Mouse (Mus musculus) common myeloid progenitor, adult 5-6 weeks (primary cell): Measurements from ENCODE around the gene Slc9a2. TPM values are rescaled to one million over a fixed set of nuclear protein-coding genes. Genes with fewer than 3 reads are reported as not detected.

Source experiments
- total RNA-seq: library from RNA; stranded (forward); fragments of 200-1000, 187-1606 nt; gene quantifications from 2 replicates; pipeline ENCODE4 v1.2.3, GENCODE M21; 2017

Slc9a2 gene
- total RNA-seq, 1 experiment from 2014 or later, result 0.50 TPM

Other genes starting within 250 kb of the Slc9a2 start
- gene Il18r1, start 215.0 kb upstream of the Slc9a2 start, total RNA-seq, result 1.1 and 1.6 TPM in 2 replicates
- gene Il18rap, start 165.2 kb upstream of the Slc9a2 start, total RNA-seq, result 12.3 and 14.8 TPM in 2 replicates
- not detected in 2 replicates for gene Slc9a4, start 100.5 kb upstream of the Slc9a2 start, total RNA-seq
- gene Mfsd9, start 110.1 kb downstream of the Slc9a2 start, total RNA-seq, result 1.6 and 2.0 TPM in 2 replicates
- not detected in 2 replicates for gene Tmem182, start 125.0 kb downstream of the Slc9a2 start, total RNA-seq